Mouse (Mus musculus): Measurements from ENCODE around the gene Olfr156.
A peak's percentile ranks its signal among the peaks of the same experiment; 100 is the strongest.
"Not testable (repeated sequence)": the region's sequence is repeated elsewhere in the genome, so short reads cannot be mapped to it uniquely, and the experiment has no call there.

Gene Olfr156

GRCm38 (mm10) chr4:43823845-43824337 is at the start of gene Olfr156:
Gene Olfr156, minus strand, starts transcription at chr4:43823895.
- DNase-seq, result no peak

GRCm38 (mm10) chr4:43869821-43870220 is 46.1 kb upstream of the Olfr156 start:
- DNase-seq, result no peak

DNA sequence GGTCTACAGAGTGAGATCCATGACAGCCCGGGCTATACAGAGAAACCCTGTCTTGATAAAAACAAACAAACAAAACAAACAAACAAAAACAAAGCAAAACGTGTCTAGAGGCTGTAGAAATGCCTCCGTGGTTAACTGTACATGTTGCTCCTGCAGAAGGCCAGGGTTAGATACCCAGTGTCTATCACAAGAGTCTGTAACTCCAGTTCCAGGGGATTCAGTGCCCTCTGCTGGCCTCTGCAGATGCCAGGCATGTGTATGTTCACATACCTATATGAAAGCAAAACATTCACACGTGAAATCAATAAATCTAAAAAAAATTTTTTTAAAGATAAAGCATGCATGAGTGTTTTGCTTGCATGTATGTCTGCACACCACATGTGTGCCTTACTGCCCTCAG is 39.6 kb upstream of the Olfr156 start:
- no peak for DNase-seq

DNA sequence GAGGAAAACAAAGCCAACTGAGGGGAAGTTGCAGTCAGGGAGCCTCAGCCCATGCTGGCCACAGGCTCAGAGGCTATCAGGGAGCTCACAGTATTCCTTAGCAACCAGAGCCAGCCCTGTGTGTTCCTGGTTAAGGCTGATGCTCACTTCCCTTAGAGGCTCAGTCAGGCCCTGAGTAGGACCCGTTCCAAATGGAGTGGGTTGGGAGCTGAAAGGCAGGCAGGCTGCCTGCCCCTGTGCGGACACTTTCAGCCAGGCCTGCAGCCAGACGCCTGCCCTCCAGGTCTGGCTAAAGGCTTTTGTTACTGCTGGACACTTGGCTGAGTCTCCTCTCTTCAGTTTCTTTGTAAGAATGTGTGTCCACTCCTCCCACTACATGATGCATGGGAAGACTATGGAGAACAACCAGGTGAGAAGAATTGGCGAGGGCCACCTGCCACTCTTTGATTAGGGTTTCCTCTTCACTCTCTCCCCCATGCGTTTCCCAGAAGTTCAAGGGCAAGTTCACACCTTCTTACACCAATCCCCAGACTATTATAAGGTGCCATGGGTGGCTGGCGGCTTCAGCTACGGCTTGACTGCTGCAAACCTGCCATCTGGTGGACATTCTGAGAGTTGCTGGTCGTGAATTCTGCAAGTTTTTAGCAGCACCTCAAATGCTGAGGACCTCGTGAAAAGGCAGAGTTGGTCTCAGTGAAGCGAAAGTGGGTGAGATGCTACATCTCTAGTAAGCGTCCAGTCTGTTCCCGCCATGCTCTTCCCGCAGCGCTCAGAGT is 37.2 kb upstream of the Olfr156 start:
- peak; percentile 30 for DNase-seq

- no peak for DNase-seq
Measured at GRCm38 (mm10) chr4:43859886-43860285, 36.2 kb upstream of the Olfr156 start.

DNA sequence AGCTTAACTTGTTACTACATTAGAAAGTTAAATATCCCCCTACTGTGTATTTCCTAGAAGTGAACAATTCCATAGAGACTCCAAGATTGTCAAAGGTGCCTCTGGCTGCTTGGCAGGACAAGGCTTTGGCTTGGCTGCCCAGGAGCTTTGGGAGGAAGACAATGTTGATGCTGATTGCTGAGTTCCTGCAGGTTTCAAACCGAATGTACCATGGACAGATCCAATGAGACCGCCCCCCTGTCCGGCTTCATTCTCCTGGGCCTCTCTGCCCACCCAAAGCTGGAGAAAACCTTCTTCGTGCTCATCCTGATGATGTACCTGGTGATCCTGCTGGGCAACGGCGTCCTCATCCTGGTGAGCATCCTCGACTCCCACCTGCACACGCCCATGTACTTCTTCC is 30.4 kb upstream of the Olfr156 start:
- no peak for DNase-seq

DNA sequence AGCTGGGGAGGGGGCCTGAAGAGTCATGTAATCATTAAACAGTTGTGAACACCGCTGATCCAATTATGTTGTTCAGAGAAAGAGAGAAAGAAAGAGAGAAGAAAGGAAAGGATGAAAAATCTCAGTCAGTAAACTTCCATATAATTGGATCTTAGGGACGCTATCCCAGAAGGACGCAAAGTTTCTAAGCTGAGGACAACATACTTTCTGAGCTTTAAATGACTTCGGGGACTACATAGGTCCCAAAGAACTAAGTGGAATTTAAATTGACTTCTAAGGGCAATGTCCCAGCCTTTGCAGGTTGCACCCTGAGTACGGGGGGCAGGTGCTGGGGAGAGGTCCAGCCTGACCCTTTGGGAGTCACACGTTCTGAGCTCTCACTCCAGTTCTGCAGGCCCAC is 27.6 kb upstream of the Olfr156 start, which contains the start of gene Olfr155:
TSS of gene Olfr155 (plus strand) at position 301 of the 400 bp plus-strand sequence.
- DNase-seq, result no peak

DNA sequence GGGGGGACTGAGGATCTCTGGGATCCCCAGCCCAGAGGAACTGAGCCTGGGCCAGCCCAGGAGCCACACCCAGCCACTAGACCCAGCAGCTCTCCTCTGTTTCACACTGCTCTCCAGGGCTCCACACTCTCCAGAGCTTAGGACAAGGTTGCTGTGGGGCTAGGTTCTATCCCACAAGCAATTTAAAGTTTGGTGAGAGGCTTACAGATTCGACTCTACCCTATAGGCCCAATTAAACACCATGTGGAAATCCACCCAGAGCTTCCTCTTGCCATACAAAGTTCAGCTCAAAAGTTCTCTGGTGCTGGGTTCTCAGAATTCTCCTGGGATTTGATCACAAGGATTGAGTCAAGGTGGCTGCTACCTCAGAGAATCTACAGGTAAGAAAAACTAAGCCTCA is 16.4 kb upstream of the Olfr156 start, which contains the start of gene Olfr157:
TSS of gene Olfr157 (minus strand) at position 101 of the 400 bp plus-strand sequence.
- no peak for DNase-seq

GRCm38 (mm10) chr4:43838326-43838725 is 14.6 kb upstream of the Olfr156 start:
- DNase-seq, result no peak

DNA sequence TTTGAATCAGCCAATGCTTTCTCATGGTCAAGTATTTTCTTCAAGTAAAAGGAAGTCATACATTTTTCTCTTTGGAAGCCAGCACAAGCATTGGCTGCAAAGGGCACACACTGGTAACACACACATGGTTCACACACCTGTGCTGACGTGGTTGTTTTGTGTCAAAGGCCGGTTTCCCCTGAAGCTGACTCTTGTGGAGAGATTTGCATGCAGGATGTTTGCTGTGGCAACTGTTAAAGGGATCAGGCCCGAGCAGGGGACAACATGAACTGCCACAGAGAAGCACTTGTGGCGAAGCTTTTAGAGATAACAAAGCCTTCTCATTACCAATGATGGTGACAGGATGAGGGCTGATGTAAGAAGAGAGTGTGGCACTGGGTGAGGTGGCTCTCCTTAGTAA is 11.1 kb upstream of the Olfr156 start:
- no peak for DNase-seq

DNA sequence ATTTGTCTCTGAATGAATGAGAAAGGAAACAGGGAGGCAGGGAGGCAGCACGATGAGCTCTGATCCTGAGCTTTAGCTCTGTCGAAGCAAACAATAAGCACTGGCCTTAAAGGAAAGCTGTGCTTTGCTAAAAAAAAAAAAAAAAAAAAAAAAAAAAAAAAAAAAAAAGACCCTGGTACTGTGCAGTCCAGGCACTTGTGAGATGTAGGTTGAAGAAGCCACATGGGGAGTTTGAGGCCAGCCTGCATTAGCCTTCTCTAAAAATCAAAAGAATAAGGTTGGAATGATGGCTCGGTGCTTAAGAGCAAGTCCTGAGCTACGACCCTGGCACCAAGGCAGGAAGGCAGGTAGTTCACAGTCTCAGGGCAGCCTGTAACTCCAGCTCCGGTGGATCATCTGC is 10.1 kb upstream of the Olfr156 start:
- no peak for DNase-seq

DNA sequence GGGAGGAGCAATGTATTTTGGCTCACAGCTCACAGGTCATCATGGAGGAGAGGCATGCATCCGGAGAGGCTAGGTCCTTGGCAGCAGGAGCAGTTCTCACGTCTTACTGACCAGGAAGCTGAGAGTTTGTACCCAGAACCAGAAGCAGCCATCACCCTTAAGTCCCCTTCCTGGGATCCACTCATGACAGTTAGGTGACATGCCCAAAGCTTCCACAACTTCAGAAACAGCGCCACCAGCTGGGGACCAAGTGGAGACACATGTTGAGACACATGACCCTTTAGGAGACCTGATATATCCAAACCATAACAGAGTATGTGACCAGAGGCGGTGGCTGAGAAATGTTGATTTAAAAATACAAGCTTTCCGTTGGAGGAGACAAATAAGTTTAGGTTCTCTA is 8.3 kb upstream of the Olfr156 start:
- DNase-seq, result no peak

DNA sequence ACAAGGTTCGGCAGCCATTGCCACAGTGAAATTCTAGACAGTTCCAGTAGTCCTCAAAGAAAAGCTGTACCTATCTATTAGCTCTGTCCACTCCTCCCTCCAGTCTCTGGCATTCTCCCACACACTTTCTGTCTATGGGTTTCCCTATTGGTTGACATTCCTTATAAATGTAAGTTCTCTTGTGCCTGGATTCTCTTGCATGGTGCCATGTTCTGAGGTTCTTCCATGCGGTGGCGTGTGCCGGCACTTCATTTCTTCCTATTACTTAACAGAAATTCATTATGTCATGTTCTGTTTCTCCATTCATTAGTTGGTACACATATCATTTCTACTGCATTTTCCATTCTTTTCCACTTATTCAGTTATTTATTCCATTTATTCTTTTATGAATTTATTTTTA is 5.1 kb upstream of the Olfr156 start:
- DNase-seq, result no peak

DNA sequence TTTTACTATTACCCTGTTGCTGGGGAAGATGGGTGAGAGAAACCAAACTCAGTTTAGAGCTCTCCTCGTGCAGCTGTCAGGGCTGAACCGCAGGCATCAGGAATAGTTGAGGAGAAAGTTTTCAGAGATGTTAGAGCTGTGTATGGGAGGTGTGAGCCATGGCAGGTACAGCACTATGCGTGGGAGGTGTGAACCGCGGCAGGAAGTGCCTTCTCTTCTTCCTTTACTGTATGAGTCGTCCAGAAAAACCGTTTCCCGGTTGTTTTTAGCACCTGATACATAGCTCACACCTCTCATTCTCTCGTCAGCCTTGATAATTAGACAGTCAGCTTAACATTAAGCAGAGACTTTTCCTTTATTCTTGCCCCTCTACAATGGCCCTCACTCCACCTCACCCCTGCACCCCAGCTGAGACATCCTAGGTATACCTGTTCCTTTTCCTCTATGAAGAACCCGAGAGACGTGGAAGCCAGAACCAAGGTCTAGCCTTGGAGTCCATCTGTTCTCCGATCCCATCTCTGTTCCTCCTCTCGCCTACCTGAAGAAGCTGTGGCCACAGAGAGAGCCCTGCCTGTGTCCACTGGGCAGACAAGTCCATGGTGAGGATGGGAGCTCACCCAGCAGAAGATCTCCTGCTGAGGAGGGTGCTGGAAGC is 672 bp downstream of the Olfr156 start:
- no peak for DNase-seq

DNA sequence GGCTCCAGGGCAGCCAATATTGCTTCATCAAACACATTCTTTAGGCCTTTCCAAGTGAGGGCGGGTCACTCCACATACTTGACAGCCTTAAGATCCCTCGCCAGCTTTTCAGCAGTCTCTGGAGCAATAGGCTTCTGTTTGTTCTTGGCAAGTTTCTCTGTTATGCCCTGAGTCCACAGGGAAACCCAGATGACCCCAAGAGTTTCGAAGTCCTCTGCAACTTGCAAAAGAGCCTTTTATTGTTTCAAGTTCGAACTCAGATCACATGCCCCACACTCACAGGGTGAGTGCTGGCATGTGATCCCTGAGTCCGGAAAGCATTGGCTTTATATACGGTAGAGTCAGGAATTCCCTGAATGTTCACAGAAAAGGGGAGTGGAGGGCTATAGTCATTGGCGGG is 24.8 kb downstream of the Olfr156 start:
- no peak for DNase-seq

DNA sequence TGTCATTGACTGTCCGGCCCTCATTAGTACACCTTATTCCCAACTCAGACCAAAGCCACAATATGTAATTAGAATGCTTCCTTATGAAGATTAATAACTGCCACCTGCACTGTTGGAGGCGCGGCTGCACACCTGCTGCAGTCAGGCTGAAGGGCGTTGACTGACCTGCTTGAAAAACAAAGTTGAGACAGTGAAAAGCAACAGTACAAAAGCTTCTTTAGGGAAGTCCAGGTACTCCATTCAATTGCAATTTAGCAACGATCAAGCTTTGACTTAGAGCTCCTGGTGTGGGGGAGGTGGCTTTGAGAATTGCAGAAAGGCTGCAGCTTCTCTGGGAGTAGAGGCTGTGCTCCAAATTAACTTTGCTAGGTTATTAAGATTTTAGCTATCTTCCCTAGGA is 27.9 kb downstream of the Olfr156 start:
- not testable (repeated sequence) for DNase-seq

DNA sequence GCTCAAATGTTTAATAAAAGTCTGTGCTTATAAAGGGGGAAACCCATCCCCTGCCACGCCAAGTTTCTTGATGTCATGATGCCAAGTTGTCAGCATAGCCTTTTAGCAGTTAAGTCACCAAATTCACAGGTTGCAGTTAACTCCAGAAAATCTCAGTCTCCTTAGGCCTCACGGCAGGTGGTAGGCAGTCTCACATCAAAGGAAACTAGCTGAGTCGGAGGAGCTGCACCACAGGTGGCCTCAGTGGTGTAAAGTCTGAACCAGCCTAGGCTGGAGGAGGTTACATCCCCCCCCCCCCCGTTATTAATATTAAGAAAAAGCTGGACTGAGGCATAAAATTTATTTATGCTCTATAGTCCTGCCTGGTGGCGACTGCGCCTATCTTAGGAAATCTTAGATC is 28.4 kb downstream of the Olfr156 start:
- DNase-seq, result no peak

GRCm38 (mm10) chr4:43772304-43772703 is 51.4 kb downstream of the Olfr156 start:
- no peak for DNase-seq

- DNase-seq, result no peak
Measured at GRCm38 (mm10) chr4:43771626-43772025, 52.1 kb downstream of the Olfr156 start.

GRCm38 (mm10) chr4:43770909-43771308 is 52.8 kb downstream of the Olfr156 start, which contains the start of gene Olfr159:
Gene Olfr159, minus strand, starts transcription at chr4:43771009.
- DNase-seq, result no peak
